8 mouse cellular contexts compared by ENCODE assay signal in the genomic region with DNA sequence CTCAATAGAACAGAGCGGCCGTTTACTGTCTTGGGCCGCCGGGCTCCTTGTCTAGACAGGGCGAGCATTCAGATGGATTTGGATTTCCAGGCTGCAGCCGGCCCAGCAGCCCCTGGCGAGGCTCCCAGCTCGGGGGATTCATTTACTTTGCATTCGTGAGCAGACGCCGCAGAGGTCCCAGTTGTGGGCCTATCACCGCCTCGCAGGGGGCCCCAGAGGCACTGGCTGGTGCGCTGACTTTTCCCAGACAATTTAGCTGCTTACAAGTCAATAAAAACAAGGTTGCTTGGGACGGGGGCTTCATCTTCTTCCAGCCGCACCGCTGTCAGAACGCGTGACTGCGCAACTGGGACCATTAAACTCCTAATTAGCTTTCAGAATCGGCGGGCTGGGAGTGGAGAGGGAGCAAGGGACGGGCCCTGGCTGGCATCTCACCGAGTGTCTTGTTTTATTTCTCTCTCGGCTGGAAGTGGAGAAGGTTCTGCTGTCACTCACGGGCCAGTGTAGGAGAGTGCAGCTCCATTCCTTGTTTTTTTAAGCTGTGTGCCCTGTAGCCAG.
DNase-seq lines count a peak whose midpoint lies in the region; ATAC-seq and TF ChIP-seq lines count a peak whose summit lies in the region.

No protein-coding gene starts in this region.

- no peaks in the 10 kb centered on the region for H3K36me3 ChIP-seq in kidney, embryonic 14.5 days (ENCODE audit: control insufficient read depth, insufficient read depth, low read length)
- H3K36me3 ChIP-seq in midbrain, postnatal 0 days (ENCODE audit: insufficient read depth, low read length), result no peaks in the 10 kb centered on the region

- H3K27ac ChIP-seq in kidney, embryonic 14.5 days (ENCODE audit: low read depth, low read length), result peak overlapping the region; percentile 61
- H3K27ac ChIP-seq in midbrain, postnatal 0 days (ENCODE audit: low read depth, low read length), result no peak overlapping the region

- 5% methylated on average over 26 of the region's 26 CpGs for WGBS in kidney, embryonic 14.5 days
- 7% methylated on average over 26 of the region's 26 CpGs for WGBS in midbrain, postnatal 0 days

- no peak for TF ChIP-seq POLR2A in brain, embryonic 14.5 days (IDR thresholded peaks at IDR 0.05; ENCODE audit: borderline replicate concordance, extremely low read depth, insufficient read depth, insufficient read length, poor library complexity, severe bottlenecking)

- H3K27me3 ChIP-seq in kidney, embryonic 14.5 days (ENCODE audit: control insufficient read depth, insufficient read depth, low read length), result no peaks in the 10 kb centered on the region
- H3K27me3 ChIP-seq in midbrain, postnatal 0 days (ENCODE audit: insufficient read depth, low read length), result no peaks in the 10 kb centered on the region

- no peak for TF ChIP-seq CTCF in brain, embryonic 14.5 days (IDR thresholded peaks at IDR 0.05; ENCODE audit: borderline replicate concordance, extremely low read depth, insufficient read depth, insufficient read length)
- no peak for TF ChIP-seq CTCF in midbrain, postnatal 0 days (IDR thresholded peaks at IDR 0.05)

- peak overlapping the region; percentile 33 for H3K4me2 ChIP-seq in kidney, embryonic 14.5 days (replicated peaks; ENCODE audit: low read depth, low read length)
- peak overlapping the region; percentile 43 for H3K4me2 ChIP-seq in midbrain, postnatal 0 days (ENCODE audit: low read depth, low read length, poor library complexity, severe bottlenecking)

- H3K4me3 ChIP-seq in kidney, embryonic 14.5 days (ENCODE audit: low read length), result peak overlapping the region; percentile 24; the same call in 1 of the 2 replicates
- H3K4me3 ChIP-seq in midbrain, postnatal 0 days (ENCODE audit: low read depth, low read length), result no peak overlapping the region

- peaks cover 44% of the 10 kb centered on the region for H3K4me1 ChIP-seq in kidney, embryonic 14.5 days (ENCODE audit: control insufficient read depth, insufficient read depth, low read length)
- peaks cover 4% of the 10 kb centered on the region; the same call in 1 of the 2 replicates for H3K4me1 ChIP-seq in midbrain, postnatal 0 days (ENCODE audit: insufficient read depth, low read length)

- peak; percentile 77 for ATAC-seq in kidney, embryonic 14.5 days (ENCODE audit: low FRiP score, low TSS enrichment)
- ATAC-seq in midbrain, postnatal 0 days (ENCODE audit: low FRiP score), result peak; percentile 59; the same call in 1 of the 2 replicates

- H3K9me3 ChIP-seq in kidney, embryonic 14.5 days (ENCODE audit: control insufficient read depth, low read length), result peaks cover 4% of the 10 kb centered on the region; the same call in 1 of the 2 replicates
- no peaks in the 10 kb centered on the region for H3K9me3 ChIP-seq in midbrain, postnatal 0 days (ENCODE audit: low read length)

- no peak for DNase-seq in kidney, adult 8-10 months
- DNase-seq in brain, embryonic 14.5 days (ENCODE audit: low read depth), result peak; percentile 94
- peak; percentile 44 for DNase-seq in forelimb bud, embryonic 11.5 days (ENCODE audit: low read depth, low spot score)
- peak; percentile 66 to 78 for DNase-seq in layer of hippocampus, postnatal 10 days (ENCODE audit: low spot score in 2 of 2)
- DNase-seq in midbrain, postnatal 0 days (ENCODE audit: low spot score), result peak; percentile 79
- no peak for DNase-seq in adrenal gland, adult 2 months
- DNase-seq in urinary bladder, postnatal 10 days (ENCODE audit: low spot score), result no peak

- H3K9ac ChIP-seq in kidney, embryonic 14.5 days (ENCODE audit: low read depth, low read length), result no peak overlapping the region; the same call in 1 of the 2 replicates
- 0 out of 2 replicates have a peak overlapping the region, but pooled peaks have one; percentile 9 for H3K9ac ChIP-seq in midbrain, postnatal 0 days (replicated peaks; ENCODE audit: low read length, poor library complexity, severe bottlenecking)

Comparison
In these comparisons a context has a peak if more than half of its experiments do, and no peak if none do; other contexts are left out.
1. DNase-seq: peak in brain, embryonic 14.5 days (single experiment), forelimb bud, embryonic 11.5 days (single experiment), layer of hippocampus, postnatal 10 days (2 of 2) and midbrain, postnatal 0 days (single experiment); none in kidney, adult 8-10 months (0 of 2), adrenal gland, adult 2 months (single experiment) and urinary bladder, postnatal 10 days (single experiment).